Mouse (Mus musculus) myocyte (in vitro differentiated cells): ENCODE measurements at regions not wholly inside any gene's neighbourhood (a gene's known extent, or its start where the extent isn't known, plus 50 kb on each side); places are given as distances from the start of the nearest gene placed in this dataset.

Source experiments
- H3K27me3 ChIP-seq: one replicate; pipeline ENCODE4 v1.6.1; 2011; ENCODE audit not compliant: control insufficient read depth, insufficient read depth, insufficient read length
- H3K36me3 ChIP-seq: one replicate; pipeline ENCODE4 v1.6.1; 2011; ENCODE audit not compliant: control insufficient read depth, insufficient read depth
- H3K4me2 ChIP-seq: one replicate; pipeline ENCODE4 v1.6.1; 2011; ENCODE audit warnings: low read depth, control low read depth
- H3K4me3 ChIP-seq: one replicate; pipeline ENCODE4 v1.5.1; 2011; ENCODE audit warnings: mild to moderate bottlenecking, control low read depth, moderate library complexity
- H3K79me2 ChIP-seq: one replicate; pipeline ENCODE4 v1.6.1; 2011; ENCODE audit not compliant: control insufficient read depth, insufficient read depth
- H3ac ChIP-seq: one replicate; pipeline ENCODE4 v1.6.1; 2011; ENCODE audit not compliant: control insufficient read depth, insufficient read length
- CEBPB ChIP-seq: IDR thresholded peaks from 2 replicates; pipeline ENCODE4 v1.6.1; 2011; ENCODE audit warnings: mild to moderate bottlenecking, moderate library complexity; ENCODE audit not compliant: poor library complexity, insufficient read depth, severe bottlenecking
- E2F4 ChIP-seq: IDR thresholded peaks from one replicate; pipeline ENCODE4 v1.6.1; 2011; ENCODE audit warnings: mild to moderate bottlenecking, control low read depth, moderate library complexity; ENCODE audit not compliant: insufficient read depth
- MAX ChIP-seq: IDR thresholded peaks from one replicate; pipeline ENCODE4 v1.6.1; 2011; ENCODE audit warnings: low read depth, mild to moderate bottlenecking, control low read depth
- MYOD1 ChIP-seq, 3 experiments: IDR thresholded peaks; one replicate each; pipeline ENCODE4 v1.6.1; 2011; ENCODE audit warnings: control low read depth in 2 of 3, low read depth in 2 of 3, mild to moderate bottlenecking in 2 of 3, moderate library complexity in 1 of 3; ENCODE audit not compliant: insufficient read length in 2 of 3, control insufficient read depth in 1 of 3
- MYOG ChIP-seq, 3 experiments: IDR thresholded peaks; one replicate each; pipeline ENCODE4 v1.6.1; 2011; ENCODE audit warnings: control low read depth in 2 of 3, low read depth in 2 of 3, mild to moderate bottlenecking in 2 of 3; ENCODE audit not compliant: insufficient read length in 2 of 3, control insufficient read depth in 1 of 3, insufficient read depth in 1 of 3
- POLR2A ChIP-seq: IDR thresholded peaks from one replicate; pipeline ENCODE4 v1.6.1; 2011; ENCODE audit warnings: low read depth, mild to moderate bottlenecking, control low read depth, moderate library complexity; ENCODE audit not compliant: insufficient read length
- POLR2AphosphoS2 ChIP-seq: IDR thresholded peaks from one replicate; pipeline ENCODE4 v1.6.1; 2011; ENCODE audit warnings: low read depth, control low read depth; ENCODE audit not compliant: insufficient read length
- REST ChIP-seq: IDR thresholded peaks from one replicate; pipeline ENCODE4 v1.6.1; 2011; ENCODE audit warnings: mild to moderate bottlenecking, control low read depth, moderate library complexity; ENCODE audit not compliant: insufficient read depth, insufficient read length
- SRF ChIP-seq: IDR thresholded peaks from one replicate; pipeline ENCODE4 v1.6.1; 2011; ENCODE audit warnings: low read depth; ENCODE audit not compliant: control insufficient read depth, insufficient read length
- TCF12 ChIP-seq: IDR thresholded peaks from one replicate; pipeline ENCODE4 v1.6.1; 2011; ENCODE audit warnings: mild to moderate bottlenecking, control low read depth; ENCODE audit not compliant: poor library complexity, insufficient read depth, severe bottlenecking
- TCF3 ChIP-seq: IDR thresholded peaks from one replicate; pipeline ENCODE4 v1.6.1; 2011; ENCODE audit warnings: low read depth, control low read depth; ENCODE audit not compliant: insufficient read length
- USF1 ChIP-seq: IDR thresholded peaks from one replicate; pipeline ENCODE4 v1.6.1; 2011; ENCODE audit warnings: low read depth, mild to moderate bottlenecking, control low read depth, moderate library complexity

- no peaks in the 10 kb centered on the region for H3K27me3 ChIP-seq
- no peak overlapping the region for H3ac ChIP-seq
- no peak overlapping the region for H3K4me3 ChIP-seq
- no peaks in the 10 kb centered on the region for H3K79me2 ChIP-seq
- no peaks in the 10 kb centered on the region for H3K36me3 ChIP-seq
- TF ChIP-seq TCF3 (no peak), MYOD1 (IDR thresholded peaks at IDR 0.05; ENCODE audit: control insufficient read depth in 1 of 3, insufficient read length in 2 of 3, low read depth in 2 of 3) (peak; percentile 19 to 82 (median 60))
- no peak overlapping the region for H3K4me2 ChIP-seq
Measured at GRCm38 (mm10) chr16:53480664-53481063, 1026.8 kb upstream of the Alcam start.

- H3K79me2 ChIP-seq: no peaks in the 10 kb centered on the region
- H3ac ChIP-seq: no peak overlapping the region
- TF ChIP-seq SRF (no peak), REST (no peak), CEBPB (no peak), TCF12 (no peak), MYOD1 (IDR thresholded peaks at IDR 0.05; ENCODE audit: control insufficient read depth in 1 of 3, insufficient read length in 2 of 3, low read depth in 2 of 3) (no peak), POLR2AphosphoS2 (no peak), TCF3 (no peak), MYOG (IDR thresholded peaks at IDR 0.05; ENCODE audit: control insufficient read depth in 1 of 3, insufficient read depth in 1 of 3, insufficient read length in 2 of 3, low read depth in 2 of 3) (no peak), USF1 (no peak), E2F4 (no peak), MAX (no peak)
Measured at GRCm38 (mm10) chr16:53439511-53439910, 985.6 kb upstream of the Alcam start.

DNA sequence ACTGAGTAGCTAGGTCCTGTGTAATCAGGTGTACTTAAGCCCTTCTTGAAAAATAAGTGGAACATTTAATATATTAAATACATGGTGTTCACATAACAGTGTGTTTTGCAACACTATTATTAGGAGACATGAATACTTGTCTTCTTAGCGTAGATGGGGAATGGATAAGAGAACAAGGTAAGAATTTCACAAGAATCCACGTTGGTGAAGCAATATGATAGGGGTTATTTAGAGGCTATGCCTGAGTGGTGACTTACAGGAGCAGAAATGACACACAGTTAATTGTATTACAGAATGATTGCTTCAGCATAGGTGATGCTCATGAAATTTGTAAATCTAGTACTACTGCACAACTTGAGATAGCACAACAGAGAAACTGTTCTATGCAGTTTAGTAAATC lies 964.5 kb upstream of the Alcam start:
- no peaks in the 10 kb centered on the region for H3K36me3 ChIP-seq
- no peak overlapping the region for H3K4me2 ChIP-seq
- no peaks in the 10 kb centered on the region for H3K79me2 ChIP-seq
- no peaks in the 10 kb centered on the region for H3K27me3 ChIP-seq
- no peak overlapping the region for H3K4me3 ChIP-seq
- H3ac ChIP-seq: no peak overlapping the region
- TF ChIP-seq POLR2A: no peak
- TF ChIP-seq USF1: no peak
- no peak for TF ChIP-seq MAX
- no peak for TF ChIP-seq MYOG (IDR thresholded peaks at IDR 0.05; ENCODE audit: control insufficient read depth in 1 of 3, insufficient read depth in 1 of 3, insufficient read length in 2 of 3, low read depth in 2 of 3)
- TF ChIP-seq CEBPB: no peak
- no peak for TF ChIP-seq TCF12
- no peak for TF ChIP-seq SRF
- no peak for TF ChIP-seq POLR2AphosphoS2
- TF ChIP-seq REST: no peak
- TF ChIP-seq MYOD1 (IDR thresholded peaks at IDR 0.05; ENCODE audit: control insufficient read depth in 1 of 3, insufficient read length in 2 of 3, low read depth in 2 of 3): no peak

More at GRCm38 (mm10) chr16:53439511-53439910, 985.6 kb upstream of the Alcam start:
- no peak overlapping the region for H3K4me3 ChIP-seq
- no peak overlapping the region for H3K4me2 ChIP-seq
- H3K36me3 ChIP-seq: no peaks in the 10 kb centered on the region
- no peaks in the 10 kb centered on the region for H3K27me3 ChIP-seq

DNA sequence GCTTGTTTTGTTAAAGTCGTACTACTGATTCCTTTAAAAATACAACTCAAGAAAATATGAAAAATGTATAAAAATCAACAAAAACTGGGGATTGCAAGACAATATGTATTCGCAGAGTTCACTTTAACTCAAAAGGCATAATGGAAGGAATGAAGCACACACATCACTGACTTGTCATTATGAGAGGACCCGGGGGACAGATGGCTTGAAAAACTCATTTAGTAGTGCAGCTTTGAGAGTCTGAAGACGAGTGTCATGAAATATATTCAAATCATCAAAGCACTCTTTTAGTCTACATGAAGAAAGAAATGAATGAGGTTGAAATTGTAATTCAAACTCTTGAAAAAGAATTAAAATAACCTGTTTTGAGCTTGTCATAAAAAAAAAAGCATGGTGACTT lies 931.3 kb upstream of the Alcam start:
- Histone ChIP-seq H3ac (no peak overlapping the region), H3K4me2 (no peak overlapping the region), H3K27me3 (no peaks in the 10 kb centered on the region), H3K79me2 (no peaks in the 10 kb centered on the region), H3K36me3 (no peaks in the 10 kb centered on the region), H3K4me3 (no peak overlapping the region)
- TF ChIP-seq POLR2A: no peak
- no peak for TF ChIP-seq E2F4

- no peak overlapping the region for H3K4me2 ChIP-seq
- TF ChIP-seq E2F4 (no peak), SRF (no peak), POLR2A (no peak), TCF3 (no peak), USF1 (no peak), MYOG (IDR thresholded peaks at IDR 0.05; ENCODE audit: control insufficient read depth in 1 of 3, insufficient read depth in 1 of 3, insufficient read length in 2 of 3, low read depth in 2 of 3) (no peak), MAX (no peak), CEBPB (no peak), TCF12 (no peak)
- H3K36me3 ChIP-seq: no peaks in the 10 kb centered on the region
- no peaks in the 10 kb centered on the region for H3K79me2 ChIP-seq
- H3K4me3 ChIP-seq: no peak overlapping the region
- no peak overlapping the region for H3ac ChIP-seq
- no peaks in the 10 kb centered on the region for H3K27me3 ChIP-seq
Measured at GRCm38 (mm10) chr16:53342153-53342552, 888.3 kb upstream of the Alcam start.

DNA sequence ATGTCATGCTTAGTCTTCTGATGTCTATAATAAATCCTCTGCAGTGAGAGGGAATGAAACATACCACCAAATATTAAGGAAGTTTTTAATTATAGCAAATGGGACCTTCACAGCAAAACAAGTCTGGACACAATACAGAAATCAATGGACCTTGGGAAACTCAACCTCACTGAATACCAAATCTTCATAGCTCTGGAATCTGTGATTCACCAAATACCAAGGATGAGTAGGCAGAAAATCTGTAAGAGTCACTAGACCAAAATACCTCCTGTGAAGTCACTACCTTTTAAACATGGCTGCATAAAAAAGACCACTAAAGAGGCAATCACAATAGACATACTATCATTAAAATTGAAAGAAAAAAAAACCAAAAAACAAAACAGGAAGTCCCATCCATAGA lies 872.5 kb upstream of the Alcam start:
- Histone ChIP-seq H3K79me2 (no peaks in the 10 kb centered on the region), H3K4me3 (no peak overlapping the region), H3K27me3 (no peaks in the 10 kb centered on the region), H3K36me3 (no peaks in the 10 kb centered on the region), H3ac (no peak overlapping the region), H3K4me2 (no peak overlapping the region)
- TF ChIP-seq POLR2A (no peak), TCF12 (no peak), SRF (no peak), MYOG (IDR thresholded peaks at IDR 0.05; ENCODE audit: control insufficient read depth in 1 of 3, insufficient read depth in 1 of 3, insufficient read length in 2 of 3, low read depth in 2 of 3) (no peak), CEBPB (no peak), MAX (no peak), POLR2AphosphoS2 (no peak), TCF3 (no peak), USF1 (no peak), REST (no peak), MYOD1 (IDR thresholded peaks at IDR 0.05; ENCODE audit: control insufficient read depth in 1 of 3, insufficient read length in 2 of 3, low read depth in 2 of 3) (no peak), E2F4 (no peak)
